Mouse (Mus musculus) 3T3-L1 (cell line): ENCODE measurements around the gene 4930516K23Rik.

ENCODE experiments used
- DNase-seq: peaks from one replicate; pipeline ENCODE4 v3.0.0-alpha.2; 2015; ENCODE audit warnings: low read depth, low spot score

Gene 4930516K23Rik

DNA sequence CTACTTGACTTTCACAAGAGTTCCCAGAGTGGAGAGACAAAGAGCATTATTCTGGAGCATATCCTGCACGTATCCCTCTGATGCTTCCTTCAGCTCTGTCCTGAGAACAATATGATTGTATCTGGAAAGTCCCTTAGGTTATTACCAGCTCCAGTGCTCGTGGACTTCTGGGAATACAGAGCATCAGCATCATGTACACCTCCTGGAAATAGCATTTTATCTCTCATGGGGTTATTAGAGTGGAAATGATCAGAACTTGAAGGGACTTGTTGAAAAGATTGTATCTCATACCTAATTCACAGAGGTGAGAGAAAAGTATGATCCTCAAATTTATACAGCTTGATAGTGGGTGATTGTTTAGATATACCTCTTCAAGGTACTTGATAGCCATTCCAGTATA, at the start of gene 4930516K23Rik:
TSS of gene 4930516K23Rik (minus strand) at position 101 of the 400 bp plus-strand sequence.
- no peak for DNase-seq

GRCm38 (mm10) chr7:104104757-104104972, 43.4 kb upstream of the 4930516K23Rik start, which contains the start of gene Olfr646:
Gene Olfr646, plus strand, starts transcription at chr7:104104873.
- DNase-seq: no peak

GRCm38 (mm10) chr7:104103913-104104756, 42.9 kb upstream of the 4930516K23Rik start:
- DNase-seq: no peak

DNA sequence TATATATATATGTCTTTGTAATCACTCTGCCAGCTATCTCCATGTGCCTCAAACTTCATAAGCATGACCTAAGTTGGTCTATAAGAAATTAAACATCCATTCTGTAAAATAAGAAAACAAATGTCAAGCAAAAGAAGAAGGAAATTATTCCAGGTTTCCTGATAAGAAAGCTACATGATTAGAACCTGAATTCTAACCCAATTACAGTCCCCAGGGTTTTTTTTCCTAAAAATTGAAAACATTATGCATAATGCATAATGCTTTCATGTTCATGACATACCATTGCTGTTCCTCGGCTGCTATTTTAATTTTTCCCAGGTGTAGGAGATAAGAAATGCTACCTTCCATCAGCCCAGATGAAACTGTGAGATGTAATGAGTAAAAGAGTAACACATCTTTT, 24.1 kb upstream of the 4930516K23Rik start, which contains the start of gene Olfr645:
TSS of gene Olfr645 (minus strand) at position 101 of the 400 bp plus-strand sequence.
- no peak for DNase-seq

- DNase-seq: no peak
Measured at GRCm38 (mm10) chr7:104071769-104072168, 10.5 kb upstream of the 4930516K23Rik start, which contains the start of gene Olfr644. Gene Olfr644, minus strand, starts transcription at chr7:104071869.

DNA sequence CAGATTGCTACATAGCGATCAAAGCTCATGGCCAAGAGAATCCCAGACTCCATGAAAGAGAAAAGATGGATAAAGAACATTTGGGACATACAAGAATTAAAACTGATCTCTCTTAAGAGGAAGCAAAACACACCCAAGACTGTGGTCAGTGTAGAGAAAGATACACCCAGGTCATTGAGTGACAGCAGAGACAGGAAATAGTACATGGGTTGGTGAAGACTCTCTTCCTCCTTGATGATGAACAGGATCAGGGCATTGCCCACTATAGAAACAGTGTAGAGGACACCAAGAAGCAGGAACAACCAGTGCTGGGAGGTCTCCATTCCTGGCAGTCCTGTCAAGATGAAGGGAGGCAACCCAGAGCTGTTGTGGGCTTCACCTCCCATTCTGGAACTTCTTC, 2.0 kb downstream of the 4930516K23Rik start:
- no peak for DNase-seq

GRCm38 (mm10) chr7:104052566-104052965, 8.7 kb downstream of the 4930516K23Rik start, which contains the start of gene Olfr642:
Gene Olfr642, minus strand, starts transcription at chr7:104052666.
- no peak for DNase-seq

DNA sequence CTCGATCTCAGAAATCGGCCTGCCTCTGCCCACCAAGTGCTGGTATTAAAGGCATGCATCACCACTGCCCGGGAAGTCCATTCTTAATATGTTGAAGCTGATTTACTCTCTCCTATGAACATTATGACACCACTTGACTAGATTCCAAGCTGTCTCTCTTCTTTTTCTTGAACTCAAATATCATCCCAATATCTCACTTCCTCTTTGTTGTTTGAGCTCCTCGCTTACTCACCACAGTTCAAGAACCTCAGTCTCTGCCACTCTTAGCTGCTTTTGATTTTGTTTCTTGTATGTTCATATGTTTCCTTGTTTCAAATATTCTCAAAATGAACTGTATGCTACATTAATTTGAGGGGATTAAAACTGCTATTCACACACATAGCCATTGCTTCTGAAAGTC, 10.5 kb downstream of the 4930516K23Rik start:
- DNase-seq: no peak

DNA sequence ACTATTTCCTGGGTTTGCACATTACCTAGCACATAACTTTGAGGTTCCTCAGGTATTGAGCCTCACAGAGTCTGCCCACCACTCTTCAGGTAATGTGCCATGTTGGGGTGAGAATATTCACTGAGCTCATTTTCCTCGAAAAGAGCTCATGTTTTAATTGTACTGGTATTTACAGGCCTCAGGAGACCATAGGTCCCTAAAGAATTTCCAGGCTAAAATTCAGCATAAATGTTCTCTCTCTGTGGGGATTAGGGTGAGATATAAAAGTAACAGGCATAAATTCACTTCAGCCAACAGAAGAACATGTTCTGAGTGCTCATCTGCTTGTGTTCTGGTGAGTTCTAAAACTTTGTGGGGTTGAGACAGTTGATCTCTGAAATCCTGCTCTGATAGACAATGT, 26.1 kb downstream of the 4930516K23Rik start, which contains the start of gene Olfr641:
TSS of gene Olfr641 (plus strand) at position 301 of the 400 bp plus-strand sequence.
- DNase-seq: no peak

GRCm38 (mm10) chr7:104026978-104027377, 34.3 kb downstream of the 4930516K23Rik start:
- DNase-seq: no peak

GRCm38 (mm10) chr7:104025473-104025872, 35.8 kb downstream of the 4930516K23Rik start, which contains the start of gene Olfr640:
Gene Olfr640, minus strand, starts transcription at chr7:104025573.
- DNase-seq: no peak

- no peak for DNase-seq
Measured at GRCm38 (mm10) chr7:104021651-104022050, 39.6 kb downstream of the 4930516K23Rik start.

- DNase-seq: no peak
Measured at GRCm38 (mm10) chr7:104018953-104019352, 42.3 kb downstream of the 4930516K23Rik start.

DNA sequence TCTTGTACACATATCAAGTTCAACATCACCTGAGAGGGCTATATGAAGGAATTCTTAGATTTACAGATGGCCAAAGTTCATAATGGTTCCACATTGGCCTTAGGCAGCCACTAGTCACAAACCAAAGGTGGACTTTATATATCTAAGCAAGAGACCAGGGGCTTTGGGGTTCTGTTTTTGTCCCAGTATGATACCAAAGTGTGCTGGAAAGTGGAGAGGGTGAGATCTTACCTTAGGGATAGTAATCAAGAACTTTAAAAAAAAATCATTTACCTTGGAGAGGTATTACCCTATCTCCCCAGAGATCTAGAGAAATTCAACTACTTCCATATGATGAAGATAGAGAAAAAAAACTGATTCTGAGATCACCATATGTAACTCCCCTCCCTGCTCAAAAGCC, 44.0 kb downstream of the 4930516K23Rik start, which contains the start of gene Olfr639:
TSS of gene Olfr639 (minus strand) at position 101 of the 400 bp plus-strand sequence.
- DNase-seq: no peak
